Mouse (Mus musculus): Measurements from ENCODE around the gene Eipr1. TPM values are rescaled to one million over a fixed set of nuclear protein-coding genes. Genes with fewer than 3 reads are reported as not detected.

The Eipr1 gene
- 48.2 and 52.3 TPM in 2 replicates for polyA plus RNA-seq (2012; rRNA removed)

GRCm38 (mm10) chr12:28751508-28752263 is at the start of gene Eipr1:
Gene Eipr1, plus strand, starts transcription at chr12:28751803.

GRCm38 (mm10) chr12:28750021-28750633 is 1.5 kb upstream of the Eipr1 start, which contains the start of gene Trappc12:
Gene Trappc12, minus strand, starts transcription at chr12:28750472.

Other genes with a start within 250 kb of the Eipr1 start
- 0.05 and 0.13 TPM in 2 replicates for gene Dcdc2c, start 199.4 kb upstream of the Eipr1 start, polyA plus RNA-seq (2012; rRNA removed)
- gene Allc, start 169.3 kb upstream of the Eipr1 start, polyA plus RNA-seq (2012; rRNA removed) = 0.11 and 0.13 TPM in 2 replicates
- 0.45 and 0.49 TPM in 2 replicates for gene Colec11, start 128.4 kb upstream of the Eipr1 start, polyA plus RNA-seq (2012; rRNA removed)
- gene Rps7, start 115.8 kb upstream of the Eipr1 start, polyA plus RNA-seq (2012; rRNA removed) = 964 and 977 TPM in 2 replicates
- gene Rnaseh1, start 102.2 kb upstream of the Eipr1 start, polyA plus RNA-seq (2012; rRNA removed) = 25.0 and 26.0 TPM in 2 replicates
- 14.3 and 15.6 TPM in 2 replicates for gene Adi1, start 76.6 kb upstream of the Eipr1 start, polyA plus RNA-seq (2012; rRNA removed)
- 40.9 and 41.6 TPM in 2 replicates for gene Trappc12, start 1.3 kb upstream of the Eipr1 start, polyA plus RNA-seq (2012; rRNA removed)